Mouse (Mus musculus) spleen, postnatal 36 days (tissue): ENCODE data around the gene Ugt1a7c.
"Not testable (repeated sequence)": the region's sequence is repeated elsewhere in the genome, so short reads cannot be mapped to it uniquely, and the experiment has no call there.

Source experiments
- DNase-seq, 2 experiments: peaks; one replicate each; pipeline ENCODE4 v3.0.0; 2022; ENCODE audit warnings: low spot score in 2 of 2, mixed read lengths in 1 of 2

Gene Ugt1a7c

GRCm38 (mm10) chr1:88112769-88113168, 17.9 kb downstream of the Ugt1a7c start:
- DNase-seq: not testable (repeated sequence)

- not testable (repeated sequence) for DNase-seq
These were observed 25.7 kb downstream of the Ugt1a7c start for GRCm38 (mm10) chr1:88120550-88120949.

- DNase-seq: not testable (repeated sequence)
These were observed 26.7 kb downstream of the Ugt1a7c start for GRCm38 (mm10) chr1:88121521-88121920.

GRCm38 (mm10) chr1:88125827-88126360, 31.0 kb downstream of the Ugt1a7c start:
- DNase-seq: not testable (repeated sequence)

GRCm38 (mm10) chr1:88129091-88129490, 34.2 kb downstream of the Ugt1a7c start:
- not testable (repeated sequence) for DNase-seq

- not testable (repeated sequence) for DNase-seq
These were observed 35.4 kb downstream of the Ugt1a7c start for GRCm38 (mm10) chr1:88130223-88130622.

GRCm38 (mm10) chr1:88133908-88134456, 39.1 kb downstream of the Ugt1a7c start:
- no peak for DNase-seq

- peak in 1 of 2 experiments; percentile 4 for DNase-seq
These were observed 39.7 kb downstream of the Ugt1a7c start, which contains the start of gene Ugt1a6a for GRCm38 (mm10) chr1:88134457-88135011. Gene Ugt1a6a, plus strand, starts transcription at chr1:88134809.

GRCm38 (mm10) chr1:88135229-88135904, 40.5 kb downstream of the Ugt1a7c start:
- not testable (repeated sequence) for DNase-seq

- no peak for DNase-seq
These were observed 41.8 kb downstream of the Ugt1a7c start for GRCm38 (mm10) chr1:88136646-88137045.

GRCm38 (mm10) chr1:88137264-88137663, 42.4 kb downstream of the Ugt1a7c start:
- no peak for DNase-seq

- DNase-seq: no peak
These were observed 43.3 kb downstream of the Ugt1a7c start for GRCm38 (mm10) chr1:88138145-88138544.

GRCm38 (mm10) chr1:88140492-88140891, 45.6 kb downstream of the Ugt1a7c start:
- not testable (repeated sequence) for DNase-seq

- DNase-seq: peak in 1 of 2 experiments; percentile 11
These were observed 49.3 kb downstream of the Ugt1a7c start for GRCm38 (mm10) chr1:88143966-88144675.

GRCm38 (mm10) chr1:88145278-88145677, 50.4 kb downstream of the Ugt1a7c start:
- not testable (repeated sequence) for DNase-seq

- DNase-seq: not testable (repeated sequence)
These were observed 55.3 kb downstream of the Ugt1a7c start for GRCm38 (mm10) chr1:88150133-88150532.

GRCm38 (mm10) chr1:88158430-88158829, 63.6 kb downstream of the Ugt1a7c start:
- no peak for DNase-seq

GRCm38 (mm10) chr1:88165711-88166110, 70.8 kb downstream of the Ugt1a7c start, which contains the start of gene Ugt1a5:
Gene Ugt1a5, plus strand, starts transcription at chr1:88166012.
- DNase-seq: no peak

- DNase-seq: not testable (repeated sequence)
These were observed 77.3 kb downstream of the Ugt1a7c start for GRCm38 (mm10) chr1:88172190-88172589.

- DNase-seq: no peak
These were observed 84.8 kb downstream of the Ugt1a7c start for GRCm38 (mm10) chr1:88179657-88180056.

GRCm38 (mm10) chr1:88186325-88186935, 91.6 kb downstream of the Ugt1a7c start:
- DNase-seq: no peak
